Mouse (Mus musculus) forebrain, embryonic 13.5 days (tissue): ENCODE results near the gene Ddhd1. TPM values are rescaled to one million over a fixed set of nuclear protein-coding genes. Genes with fewer than 3 reads are reported as not detected.

ENCODE experiments used
- ATAC-seq: fragments of 200-750 bp; cut with Nextera tagmentation; 2 replicates; pipeline ENCODE4 v1.8.0; 2017
- H3K27ac ChIP-seq: fragments of 300-500 bp; sonication (generic); 2 replicates; pipeline ENCODE4 v1.5.1; 2015; ENCODE audit warnings: inconsistent platforms, mild to moderate bottlenecking, moderate library complexity
- H3K27me3 ChIP-seq: fragments of 300-500 bp; sonication (generic); 2 replicates; pipeline ENCODE4 v1.6.1; 2015; ENCODE audit warnings: mild to moderate bottlenecking, inconsistent platforms
- H3K36me3 ChIP-seq: fragments of 300-500 bp; sonication (generic); 2 replicates; pipeline ENCODE4 v1.6.1; 2015; ENCODE audit warnings: mild to moderate bottlenecking, inconsistent platforms; ENCODE audit not compliant: poor library complexity, severe bottlenecking
- H3K4me1 ChIP-seq: fragments of 300-500 bp; sonication (generic); 2 replicates; pipeline ENCODE4 v1.6.1; 2015; ENCODE audit warnings: inconsistent platforms
- H3K4me2 ChIP-seq: fragments of 300-500 bp; sonication (generic); 2 replicates; pipeline ENCODE4 v1.6.1; 2015; ENCODE audit warnings: inconsistent platforms, mild to moderate bottlenecking, moderate library complexity
- H3K4me3 ChIP-seq: fragments of 300-500 bp; sonication (generic); 2 replicates; pipeline ENCODE4 v1.5.1; 2015; ENCODE audit warnings: mild to moderate bottlenecking, inconsistent platforms
- H3K9ac ChIP-seq: fragments of 300-500 bp; sonication (generic); 2 replicates; pipeline ENCODE4 v1.6.1; 2015; ENCODE audit warnings: mild to moderate bottlenecking, inconsistent platforms
- H3K9me3 ChIP-seq: fragments of 300-500 bp; sonication (generic); replicated peaks from 2 replicates; pipeline ENCODE4 v1.6.1; 2016; ENCODE audit warnings: inconsistent platforms
- WGBS: fragments of 180-500 bp; shearing (Covaris S2); methylation state at CpG from one replicate; pipeline ENCODE4 v1.1.7; 2015; 5-methylcytosine and 5-hydroxymethylcytosine counted together
- polyA plus RNA-seq: library from polyadenylated mRNA; unstranded; fragments of >200 nt; fragmentation: Nextera tagmentation; extraction: Ambion mirVana; gene quantifications from 2 replicates; pipeline ENCODE4 v1.2.1, GENCODE M21; 2015

The Ddhd1 gene
- polyA plus RNA-seq, 1 experiment from 2014 or later, result 13.4 TPM

GRCm38 (mm10) chr14:45661575-45661974 lies 3.6 kb upstream of the Ddhd1 start:
- no peak for ATAC-seq
- Histone ChIP-seq H3K4me1 (peaks cover 12% of the 10 kb centered on the region), H3K27me3 (no peaks in the 10 kb centered on the region), H3K9me3 (no peaks in the 10 kb centered on the region), H3K9ac (no peak overlapping the region), H3K4me2 (no peak overlapping the region), H3K27ac (peak overlapping the region; percentile 31; the same call in 1 of the 2 replicates), H3K4me3 (no peak overlapping the region), H3K36me3 (no peaks in the 10 kb centered on the region)
- WGBS, result 32% methylated on average over 5 of the region's 5 CpGs

DNA sequence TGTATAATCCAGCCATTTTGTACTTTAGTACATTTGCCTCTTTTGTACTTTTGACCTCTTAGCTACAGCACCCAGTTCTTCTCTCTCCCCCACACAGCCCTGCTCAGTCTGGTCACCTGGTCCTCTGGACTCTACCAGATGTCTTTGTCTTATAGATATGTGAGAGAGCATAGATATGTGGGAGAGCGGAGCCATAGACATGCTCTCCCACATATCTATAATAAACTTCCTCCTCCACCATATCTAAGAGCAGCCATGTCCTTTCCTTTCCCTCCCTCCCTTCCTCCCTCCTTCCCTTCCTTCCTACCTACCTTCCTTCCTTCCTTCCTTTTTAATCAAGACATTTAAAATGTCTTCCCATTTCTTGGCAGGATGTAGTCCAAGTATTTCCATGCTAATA lies 2.4 kb upstream of the Ddhd1 start:
- Histone ChIP-seq H3K4me2 (no peak overlapping the region), H3K36me3 (no peaks in the 10 kb centered on the region), H3K9ac (no peak overlapping the region), H3K27me3 (no peaks in the 10 kb centered on the region), H3K4me3 (no peak overlapping the region), H3K9me3 (no peaks in the 10 kb centered on the region), H3K27ac (no peak overlapping the region), H3K4me1 (peaks cover 25% of the 10 kb centered on the region)
- WGBS, result 100% methylated on average over 1 of the region's 1 CpGs
- ATAC-seq, result no peak

GRCm38 (mm10) chr14:45656831-45657640 lies 907 bp downstream of the Ddhd1 start:
- ATAC-seq, result peak; percentile 53
- no peaks in the 10 kb centered on the region for H3K36me3 ChIP-seq
- WGBS, result under 1% methylated on average over 69 of the region's 69 CpGs
- peaks cover 48% of the 10 kb centered on the region for H3K4me1 ChIP-seq
- H3K4me3 ChIP-seq, result peak overlapping the region; percentile 88
- peak overlapping the region; percentile 92 for H3K9ac ChIP-seq
- no peaks in the 10 kb centered on the region for H3K27me3 ChIP-seq
- no peaks in the 10 kb centered on the region for H3K9me3 ChIP-seq
- H3K27ac ChIP-seq, result peak overlapping the region; percentile 95
- H3K4me2 ChIP-seq, result peak overlapping the region; percentile 92

DNA sequence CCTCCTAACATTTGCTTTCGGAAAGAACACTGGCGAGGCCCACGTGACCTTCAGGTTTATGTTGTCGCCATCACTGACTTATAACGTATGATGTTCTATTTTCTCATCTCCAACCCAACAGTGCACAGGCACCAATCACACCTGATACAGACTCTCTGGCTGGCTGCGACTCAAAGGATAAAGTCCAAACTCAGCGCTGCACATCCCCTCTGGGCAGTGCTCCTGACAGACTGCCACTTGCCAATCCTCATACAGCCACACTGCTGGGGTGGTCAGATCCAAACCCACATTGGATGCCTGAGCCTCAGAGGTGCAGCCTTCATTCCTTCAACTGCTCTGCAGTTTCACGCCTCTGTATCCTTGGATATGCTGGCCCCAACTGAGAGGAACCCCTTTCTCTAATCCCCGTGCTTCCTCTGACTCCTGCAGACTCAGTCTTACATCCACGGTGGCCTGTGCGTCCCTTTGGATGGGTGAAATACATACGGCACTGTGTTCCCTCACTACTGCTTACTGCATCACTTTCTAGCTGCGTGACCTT lies 3.0 kb downstream of the Ddhd1 start:
- 83% methylated on average over 13 of the region's 13 CpGs for WGBS
- Histone ChIP-seq H3K36me3 (no peaks in the 10 kb centered on the region), H3K4me1 (peaks cover 46% of the 10 kb centered on the region), H3K27ac (no peak overlapping the region), H3K9ac (peak overlapping the region; percentile 4; the same call in 1 of the 2 replicates), H3K4me2 (peak overlapping the region; percentile 92), H3K27me3 (no peaks in the 10 kb centered on the region), H3K4me3 (no peak overlapping the region), H3K9me3 (no peaks in the 10 kb centered on the region)
- no peak for ATAC-seq

GRCm38 (mm10) chr14:45653756-45654155 lies 4.2 kb downstream of the Ddhd1 start:
- WGBS, result 90% methylated on average over 2 of the region's 2 CpGs
- no peaks in the 10 kb centered on the region for H3K36me3 ChIP-seq
- H3K9ac ChIP-seq, result no peak overlapping the region
- no peaks in the 10 kb centered on the region for H3K9me3 ChIP-seq
- no peak for ATAC-seq
- peaks cover 58% of the 10 kb centered on the region for H3K4me1 ChIP-seq
- no peak overlapping the region for H3K27ac ChIP-seq
- no peaks in the 10 kb centered on the region for H3K27me3 ChIP-seq
- H3K4me3 ChIP-seq, result no peak overlapping the region
- H3K4me2 ChIP-seq, result no peak overlapping the region

DNA sequence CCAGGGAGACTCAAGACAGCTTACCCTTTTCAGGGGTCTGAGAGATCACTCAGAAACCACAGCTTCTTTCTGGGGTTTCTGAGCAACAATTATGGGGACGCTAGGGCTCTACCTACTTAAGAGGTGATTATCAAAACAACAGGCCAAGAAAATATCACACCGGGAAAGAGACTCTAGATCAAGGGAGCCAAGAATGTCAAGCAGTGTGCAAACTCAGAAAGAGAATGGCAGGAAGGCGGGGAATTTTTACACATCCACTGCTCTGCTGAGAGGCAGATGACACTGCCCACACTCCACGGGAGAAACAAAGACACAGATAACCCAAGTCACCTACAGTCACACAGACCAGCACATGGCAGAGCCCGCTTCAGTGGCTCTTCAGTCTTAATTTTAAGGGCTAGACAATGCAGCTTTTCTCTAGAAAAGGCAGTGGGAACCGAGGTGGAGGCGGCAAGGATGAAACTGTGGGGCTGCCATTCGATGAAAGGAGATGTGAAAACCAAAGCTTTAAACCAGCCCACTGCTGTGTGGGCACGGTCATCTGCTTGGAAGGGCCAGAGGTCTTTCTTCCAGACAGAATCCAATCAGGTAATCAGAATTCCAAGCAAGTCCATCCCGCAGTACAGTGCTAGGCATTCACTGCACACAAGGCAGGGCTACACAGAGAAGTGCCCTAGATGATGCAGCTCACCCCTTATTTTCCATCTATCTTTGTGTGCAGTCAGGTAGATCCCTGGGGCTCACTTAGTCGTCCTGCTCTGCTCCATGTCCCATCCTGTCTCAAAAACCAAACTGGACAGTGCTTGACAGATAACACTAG lies 8.7 kb downstream of the Ddhd1 start:
- no peak; the same call in 1 of the 2 replicates for ATAC-seq
- Histone ChIP-seq H3K4me2 (no peak overlapping the region), H3K4me3 (no peak overlapping the region), H3K27ac (no peak overlapping the region), H3K4me1 (peaks cover 47% of the 10 kb centered on the region), H3K9ac (0 out of 2 replicates have a peak overlapping the region, but pooled peaks have one; percentile 7), H3K9me3 (no peaks in the 10 kb centered on the region), H3K27me3 (no peaks in the 10 kb centered on the region), H3K36me3 (no peaks in the 10 kb centered on the region)
- 35% methylated on average over 11 of the region's 11 CpGs for WGBS

- H3K4me3 ChIP-seq, result no peak overlapping the region
- no peak overlapping the region for H3K27ac ChIP-seq
- H3K4me1 ChIP-seq, result peaks cover 53% of the 10 kb centered on the region
- H3K36me3 ChIP-seq, result no peaks in the 10 kb centered on the region
- ATAC-seq, result no peak
- H3K9me3 ChIP-seq, result no peaks in the 10 kb centered on the region
- 85% methylated on average over 3 of the region's 3 CpGs for WGBS
- H3K9ac ChIP-seq, result no peak overlapping the region
- H3K27me3 ChIP-seq, result no peaks in the 10 kb centered on the region
- no peak overlapping the region for H3K4me2 ChIP-seq
Observed at GRCm38 (mm10) chr14:45648144-45648543, 9.8 kb downstream of the Ddhd1 start.

DNA sequence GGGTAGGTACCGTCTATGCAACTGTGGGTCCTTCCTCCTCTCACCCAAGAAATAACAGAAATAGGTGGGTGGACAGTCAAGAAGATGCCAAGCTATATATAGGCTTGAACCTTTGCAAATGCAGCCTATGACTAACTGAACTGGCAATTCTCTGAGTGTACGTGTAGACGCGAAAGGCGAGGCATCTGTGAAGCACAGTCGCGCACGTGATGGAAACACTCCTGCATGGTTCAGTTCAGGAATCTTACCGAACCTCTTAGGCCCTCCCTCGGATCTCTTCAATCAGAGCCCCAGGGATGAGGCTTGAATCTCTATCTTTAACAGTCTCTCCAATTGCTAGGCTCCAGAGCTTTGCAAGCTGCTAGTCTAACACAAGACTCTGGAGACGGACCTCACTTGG lies 10.3 kb downstream of the Ddhd1 start:
- H3K4me3 ChIP-seq, result no peak overlapping the region
- H3K27me3 ChIP-seq, result no peaks in the 10 kb centered on the region
- no peak for ATAC-seq
- WGBS, result 95% methylated on average over 11 of the region's 11 CpGs
- no peak overlapping the region for H3K27ac ChIP-seq
- no peaks in the 10 kb centered on the region for H3K36me3 ChIP-seq
- H3K9ac ChIP-seq, result no peak overlapping the region
- peaks cover 52% of the 10 kb centered on the region for H3K4me1 ChIP-seq
- no peaks in the 10 kb centered on the region for H3K9me3 ChIP-seq
- no peak overlapping the region for H3K4me2 ChIP-seq

DNA sequence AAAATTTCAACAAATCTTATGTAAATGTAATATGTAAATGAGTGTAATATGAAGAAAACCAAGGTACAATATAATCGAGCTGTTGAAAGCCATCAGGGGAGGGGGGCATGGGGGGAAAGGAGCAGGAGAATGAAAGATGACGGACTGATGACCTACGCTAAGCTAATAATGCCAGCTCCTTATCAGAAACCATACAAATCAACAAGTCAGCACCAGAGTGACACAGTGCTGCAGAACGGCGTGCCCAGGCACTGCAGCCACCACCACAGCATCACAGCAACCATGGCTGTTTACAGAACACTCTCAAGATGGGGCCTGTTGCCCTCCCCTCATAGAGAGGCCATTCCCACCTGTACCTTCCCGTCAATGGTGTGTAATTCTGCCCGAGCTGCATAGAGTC lies 10.8 kb downstream of the Ddhd1 start:
- WGBS, result 88% methylated on average over 7 of the region's 7 CpGs
- Histone ChIP-seq H3K27ac (no peak overlapping the region), H3K9ac (no peak overlapping the region)

DNA sequence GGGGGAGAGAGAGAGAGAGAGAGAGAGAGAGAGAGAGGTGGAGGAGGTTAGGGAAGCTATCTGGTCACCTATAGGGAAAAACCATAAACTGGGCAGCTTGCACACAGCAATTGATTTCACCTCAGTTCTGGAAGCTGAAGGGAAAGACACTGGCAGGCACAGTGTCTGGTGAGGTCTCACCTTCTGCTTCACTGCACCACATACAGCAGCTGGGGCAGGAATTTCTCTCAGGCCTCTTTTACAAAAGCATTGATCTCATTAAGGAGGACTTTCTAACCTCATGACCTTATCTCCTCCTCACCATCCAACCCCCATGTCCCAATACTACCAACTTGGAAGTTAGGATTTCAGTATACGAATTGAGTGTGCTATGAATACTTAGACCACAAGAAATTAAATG lies 13.2 kb downstream of the Ddhd1 start:
- Histone ChIP-seq H3K4me2 (peak overlapping the region; percentile 47; the same call in 1 of the 2 replicates), H3K9ac (no peak overlapping the region), H3K4me3 (no peak overlapping the region), H3K4me1 (peaks cover 51% of the 10 kb centered on the region), H3K36me3 (no peaks in the 10 kb centered on the region), H3K27me3 (no peaks in the 10 kb centered on the region), H3K27ac (peak overlapping the region; percentile 74; the same call in 1 of the 2 replicates), H3K9me3 (no peaks in the 10 kb centered on the region)
- ATAC-seq, result 0 out of 2 replicates have a peak, but pooled peaks have one; percentile 5
- WGBS, result 14% methylated on average over 1 of the region's 1 CpGs

More for the DNA sequence above, 10.8 kb downstream of the Ddhd1 start:
- peaks cover 51% of the 10 kb centered on the region for H3K4me1 ChIP-seq
- H3K27me3 ChIP-seq, result no peaks in the 10 kb centered on the region
- H3K4me3 ChIP-seq, result no peak overlapping the region
- no peaks in the 10 kb centered on the region for H3K9me3 ChIP-seq
- no peak overlapping the region for H3K4me2 ChIP-seq
- ATAC-seq, result no peak
- no peaks in the 10 kb centered on the region for H3K36me3 ChIP-seq

GRCm38 (mm10) chr14:45644202-45644601 lies 13.7 kb downstream of the Ddhd1 start:
- no peak for ATAC-seq
- 0 out of 2 replicates have a peak overlapping the region, but pooled peaks have one; percentile 31 for H3K9ac ChIP-seq
- 25% methylated on average over 7 of the region's 7 CpGs for WGBS

DNA sequence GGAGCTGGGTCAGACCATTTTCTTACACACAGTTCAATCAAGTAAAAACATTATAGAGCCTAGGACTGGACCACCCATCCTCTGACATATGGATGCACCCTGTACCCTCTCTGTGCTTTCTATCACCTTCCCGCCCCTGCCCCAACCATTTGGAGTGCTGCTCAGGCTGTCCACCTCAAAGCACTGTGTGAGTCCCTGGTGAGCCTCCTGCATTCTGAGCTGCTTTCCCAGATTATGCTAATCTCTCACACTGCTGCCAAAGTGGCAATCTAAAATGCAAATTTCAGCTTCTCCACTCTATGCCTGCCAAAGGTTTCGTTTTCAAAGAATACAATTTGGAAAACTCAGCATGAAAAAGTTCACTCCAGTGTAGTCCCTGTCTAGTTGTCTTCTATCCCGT lies 14.5 kb downstream of the Ddhd1 start:
- Histone ChIP-seq H3K27ac (peak overlapping the region; percentile 74), H3K4me1 (peaks cover 37% of the 10 kb centered on the region), H3K36me3 (no peaks in the 10 kb centered on the region), H3K4me2 (peak overlapping the region; percentile 47), H3K9ac (no peak overlapping the region), H3K9me3 (no peaks in the 10 kb centered on the region), H3K27me3 (no peaks in the 10 kb centered on the region), H3K4me3 (peak overlapping the region; percentile 8; the same call in 1 of the 2 replicates)
- ATAC-seq, result peak; percentile 91
- WGBS, result 10% methylated on average over 3 of the region's 3 CpGs

More at GRCm38 (mm10) chr14:45644202-45644601, 13.7 kb downstream of the Ddhd1 start:
- no peaks in the 10 kb centered on the region for H3K27me3 ChIP-seq
- peak overlapping the region; percentile 74 for H3K27ac ChIP-seq
- H3K4me2 ChIP-seq, result peak overlapping the region; percentile 47
- H3K36me3 ChIP-seq, result no peaks in the 10 kb centered on the region
- peak overlapping the region; percentile 8; the same call in 1 of the 2 replicates for H3K4me3 ChIP-seq
- peaks cover 45% of the 10 kb centered on the region for H3K4me1 ChIP-seq
- H3K9me3 ChIP-seq, result no peaks in the 10 kb centered on the region
